Mouse (Mus musculus) v-Abl transformed pro-B cells (cell line): ENCODE measurements around the gene H2al1k.
"Not testable (repeated sequence)": the region's sequence is repeated elsewhere in the genome, so short reads cannot be mapped to it uniquely, and the experiment has no call there.

Experiments
- in situ Hi-C, 2 experiments: fragments of 400-800 bp; cut with MboI; formaldehyde crosslinking; loops; one replicate each; pipeline ENCODE4 v1.15.1; 2025; ENCODE audit not compliant: unreplicated experiment in 2 of 2

The H2al1k gene

DNA sequence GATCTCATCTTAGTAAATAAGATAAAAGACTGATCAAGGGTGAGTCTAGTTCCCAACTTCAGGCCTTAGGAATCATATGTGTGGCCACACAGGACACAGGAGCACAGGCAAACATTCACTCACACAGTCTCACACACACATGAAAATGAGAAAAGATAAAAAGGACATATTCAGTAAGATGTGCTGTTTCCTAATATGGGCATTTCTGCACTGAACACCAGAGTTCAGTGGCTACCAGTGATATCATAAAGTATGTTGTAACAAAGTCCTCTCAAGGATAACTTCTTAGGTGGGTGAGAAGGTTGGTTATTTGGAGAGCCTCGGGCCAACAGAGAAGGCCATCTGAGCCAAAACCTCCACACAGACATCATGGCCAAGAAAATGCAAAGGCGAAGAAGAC lies at the start of gene H2al1k:
TSS of gene H2al1k (plus strand) at position 301 of the 400 bp plus-strand sequence.
- in situ Hi-C loops, result loop anchor here in 1 of 2 experiments (25.0 kb wide), 1 partner anchor 862 kb away; the partner anchor contains the start of gene Rpgr

- in situ Hi-C loops, result loop anchor here in 1 of 2 experiments (25.0 kb wide), 1 partner anchor 360 kb away; the partner anchor contains the start of gene Dynlt3
Observed at GRCm38 (mm10) chrX:9302791-9303190, 47.6 kb upstream of the H2al1k start.

DNA sequence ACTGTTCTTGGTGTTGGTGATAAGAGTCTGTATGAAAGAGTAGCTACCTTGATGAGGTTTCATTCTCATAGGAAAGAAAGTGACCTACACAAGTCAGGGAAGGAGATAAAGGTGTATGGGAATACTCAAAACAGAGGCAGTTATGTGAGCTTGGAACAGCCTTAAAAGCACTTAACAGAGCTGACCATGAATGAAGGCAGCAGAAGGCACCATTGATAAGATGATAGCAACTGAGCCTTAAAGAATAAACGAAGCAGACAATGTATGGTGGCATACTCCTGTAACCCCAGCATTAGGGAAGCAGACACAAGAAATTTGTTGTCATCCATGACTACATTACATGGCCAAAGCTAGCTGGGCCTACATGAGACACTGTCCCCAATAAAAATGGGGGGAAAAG lies 47.0 kb upstream of the H2al1k start:
- in situ Hi-C loops, result loop anchor here in 1 of 2 experiments (25.0 kb wide), 1 partner anchor 359 kb away; the partner anchor contains the start of gene Dynlt3

- in situ Hi-C loops, result loop anchor here in 1 of 2 experiments (25.0 kb wide), 1 partner anchor 346 kb away; the partner anchor contains the start of gene Dynlt3
Observed at GRCm38 (mm10) chrX:9316457-9316856, 34.0 kb upstream of the H2al1k start.

DNA sequence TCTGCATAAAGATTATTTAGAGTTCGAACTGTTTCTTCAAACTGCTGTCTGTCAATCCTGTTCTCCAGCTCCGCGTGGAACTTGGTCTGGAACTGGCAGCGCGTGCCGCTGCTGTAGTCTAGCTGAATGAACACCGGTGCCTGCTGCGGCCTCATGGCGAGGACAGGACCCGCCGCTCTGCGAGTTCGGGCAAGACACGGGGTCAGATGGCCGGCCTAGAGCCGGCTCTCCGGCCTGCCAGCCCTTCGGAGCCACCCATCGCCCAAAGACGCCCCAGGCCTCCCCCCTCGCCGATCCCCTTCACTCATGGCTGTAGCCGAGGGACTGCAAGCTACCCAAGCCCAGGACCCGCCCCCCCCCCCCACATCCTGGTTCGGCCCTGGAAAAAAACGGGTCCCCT lies 22.5 kb upstream of the H2al1k start:
- in situ Hi-C loops, result not testable (repeated sequence)

GRCm38 (mm10) chrX:9332366-9332962 lies 18.0 kb upstream of the H2al1k start:
- in situ Hi-C loops, result not testable (repeated sequence)

DNA sequence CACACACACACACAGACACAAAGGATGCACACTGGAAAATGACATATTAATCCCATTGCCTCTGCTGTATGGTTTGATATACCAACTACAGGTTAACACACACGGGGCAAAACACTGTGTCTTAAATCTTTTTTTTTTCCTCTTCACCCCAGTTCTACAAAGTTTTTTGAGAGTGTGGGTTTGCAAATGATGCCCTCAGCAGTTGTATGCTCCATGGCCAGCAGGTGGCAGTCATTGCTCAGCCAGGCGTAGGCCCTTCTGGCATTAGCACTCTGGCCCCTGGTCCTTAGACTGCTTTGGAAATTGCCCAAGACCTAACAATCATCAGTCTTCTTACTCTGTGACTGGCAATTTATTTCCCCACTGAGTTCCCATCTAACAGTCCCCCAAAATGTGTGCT lies 17.4 kb upstream of the H2al1k start:
- in situ Hi-C loops, result not testable (repeated sequence)

GRCm38 (mm10) chrX:9334996-9335395 lies 15.4 kb upstream of the H2al1k start:
- in situ Hi-C loops, result not testable (repeated sequence)

- in situ Hi-C loops, result loop anchor here (10.0 to 25.0 kb wide), 2 partner anchors 151 to 838 kb away; partner anchors contain the start of gene Rpgr (in 1 of the 2)
Observed at GRCm38 (mm10) chrX:9374012-9374411, 23.6 kb downstream of the H2al1k start.

DNA sequence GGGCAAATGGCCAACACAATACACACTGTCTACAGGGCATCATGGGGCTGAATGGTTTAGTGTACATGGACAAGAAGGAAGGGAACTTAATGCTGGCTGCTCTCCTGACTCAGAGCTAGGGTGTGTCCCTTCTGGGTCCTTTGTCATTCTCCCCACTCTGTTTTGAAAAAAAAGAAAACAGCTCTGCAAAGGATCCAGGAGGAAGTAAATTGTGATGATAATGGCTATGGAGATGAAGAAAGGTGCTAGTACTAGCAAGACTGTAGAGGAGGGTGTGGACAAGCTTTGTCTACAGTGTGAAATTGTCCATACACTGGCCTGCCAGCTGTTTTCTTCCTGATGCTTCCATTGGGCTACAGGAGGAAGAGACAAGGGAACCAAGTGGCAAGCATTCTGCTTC lies 25.5 kb downstream of the H2al1k start:
- in situ Hi-C loops, result loop anchor here (5.0 to 10.0 kb wide), 2 partner anchors 136 to 149 kb away; no protein-coding TSS in a partner anchor
